Mouse (Mus musculus) kidney, embryonic 16.5 days (tissue): ENCODE data around the gene Gm11549. TPM values are rescaled to one million over a fixed set of nuclear protein-coding genes. Genes with fewer than 3 reads are reported as not detected.

Source experiments
- ATAC-seq: fragments of 200-750 bp; cut with Nextera tagmentation; 2 replicates; pipeline ENCODE4 v1.8.0; 2017; ENCODE audit warnings: moderate TSS enrichment; ENCODE audit not compliant: low FRiP score, low TSS enrichment
- H3K27ac ChIP-seq: fragments of 300-500 bp; sonication (generic); 2 replicates; pipeline ENCODE4 v1.5.1; 2014; ENCODE audit warnings: low read length
- H3K27me3 ChIP-seq: fragments of 300-500 bp; sonication (generic); 2 replicates; pipeline ENCODE4 v1.6.1; 2014; ENCODE audit warnings: low read length, control low read depth, mixed read lengths; ENCODE audit not compliant: insufficient read depth
- H3K36me3 ChIP-seq: fragments of 300-500 bp; sonication (generic); 2 replicates; pipeline ENCODE4 v1.6.1; 2014; ENCODE audit warnings: low read length, control low read depth, mixed read lengths; ENCODE audit not compliant: insufficient read depth
- H3K4me1 ChIP-seq: fragments of 300-500 bp; sonication (generic); 2 replicates; pipeline ENCODE4 v1.6.1; 2014; ENCODE audit warnings: low read length, control low read depth, mixed read lengths; ENCODE audit not compliant: insufficient read depth
- H3K4me2 ChIP-seq: fragments of 300-500 bp; sonication (generic); replicated peaks from 2 replicates; pipeline ENCODE4 v1.6.1; 2014; ENCODE audit warnings: low read depth, low read length
- H3K4me3 ChIP-seq: fragments of 300-500 bp; sonication (generic); 2 replicates; pipeline ENCODE4 v1.5.1; 2014; ENCODE audit warnings: mild to moderate bottlenecking, low read length
- H3K9ac ChIP-seq: fragments of 300-500 bp; sonication (generic); replicated peaks from 2 replicates; pipeline ENCODE4 v1.6.1; 2014; ENCODE audit warnings: low read length
- H3K9me3 ChIP-seq: fragments of 300-500 bp; sonication (generic); 2 replicates; pipeline ENCODE4 v1.6.1; 2016; ENCODE audit warnings: low read length, control low read depth
- WGBS: fragments of 180-500 bp; shearing (Covaris S2); extraction: QIAGEN DNeasy Blood & Tissue Kit; methylation state at CpG from one replicate; pipeline ENCODE4 v1.1.7; 2014; 5-methylcytosine and 5-hydroxymethylcytosine counted together
- polyA plus RNA-seq: library from polyadenylated mRNA; unstranded; fragments of >200 nt; fragmentation: Nextera tagmentation; extraction: Ambion mirVana; gene quantifications from 2 replicates; pipeline ENCODE4 v1.2.1, GENCODE M21; 2015

The Gm11549 gene
- polyA plus RNA-seq, 1 experiment from 2014 or later: not detected

- no peaks in the 10 kb centered on the region for H3K36me3 ChIP-seq
- H3K9ac ChIP-seq: no peak overlapping the region
- no peaks in the 10 kb centered on the region for H3K27me3 ChIP-seq
- no peaks in the 10 kb centered on the region for H3K9me3 ChIP-seq
- ATAC-seq: no peak
- no peaks in the 10 kb centered on the region for H3K4me1 ChIP-seq
- H3K27ac ChIP-seq: no peak overlapping the region
- no peak overlapping the region for H3K4me3 ChIP-seq
- no peak overlapping the region for H3K4me2 ChIP-seq
- 92% methylated on average over 2 of the region's 2 CpGs for WGBS
These were observed 19.8 kb upstream of the Gm11549 start for GRCm38 (mm10) chr3:36541399-36541798.

GRCm38 (mm10) chr3:36540756-36541155 is 19.1 kb upstream of the Gm11549 start:
- H3K27me3 ChIP-seq: no peaks in the 10 kb centered on the region
- 64% methylated on average over 2 of the region's 2 CpGs for WGBS
- no peak overlapping the region for H3K9ac ChIP-seq
- no peaks in the 10 kb centered on the region for H3K4me1 ChIP-seq
- no peak for ATAC-seq
- no peak overlapping the region for H3K4me3 ChIP-seq
- no peaks in the 10 kb centered on the region for H3K36me3 ChIP-seq
- no peak overlapping the region for H3K4me2 ChIP-seq
- H3K27ac ChIP-seq: no peak overlapping the region
- H3K9me3 ChIP-seq: no peaks in the 10 kb centered on the region

GRCm38 (mm10) chr3:36537701-36538470 is 16.3 kb upstream of the Gm11549 start:
- no peaks in the 10 kb centered on the region for H3K27me3 ChIP-seq
- H3K36me3 ChIP-seq: no peaks in the 10 kb centered on the region
- no peaks in the 10 kb centered on the region for H3K9me3 ChIP-seq
- WGBS: 76% methylated on average over 4 of the region's 4 CpGs
- no peak overlapping the region for H3K4me2 ChIP-seq
- ATAC-seq: no peak
- no peak overlapping the region for H3K4me3 ChIP-seq
- H3K27ac ChIP-seq: no peak overlapping the region
- H3K9ac ChIP-seq: no peak overlapping the region
- H3K4me1 ChIP-seq: no peaks in the 10 kb centered on the region

GRCm38 (mm10) chr3:36536041-36536440 is 14.4 kb upstream of the Gm11549 start:
- Histone ChIP-seq H3K27ac (no peak overlapping the region), H3K27me3 (peaks cover 5% of the 10 kb centered on the region; the same call in 1 of the 2 replicates), H3K4me2 (no peak overlapping the region), H3K9me3 (no peaks in the 10 kb centered on the region), H3K9ac (no peak overlapping the region), H3K4me3 (no peak overlapping the region), H3K36me3 (no peaks in the 10 kb centered on the region), H3K4me1 (peaks cover 5% of the 10 kb centered on the region; the same call in 1 of the 2 replicates)
- WGBS: 78% methylated on average over 12 of the region's 12 CpGs
- ATAC-seq: no peak

- Histone ChIP-seq H3K4me1 (peaks cover 5% of the 10 kb centered on the region; the same call in 1 of the 2 replicates), H3K9ac (no peak overlapping the region), H3K4me3 (no peak overlapping the region), H3K9me3 (no peaks in the 10 kb centered on the region), H3K27ac (no peak overlapping the region), H3K27me3 (peaks cover 12% of the 10 kb centered on the region; the same call in 1 of the 2 replicates), H3K4me2 (no peak overlapping the region), H3K36me3 (no peaks in the 10 kb centered on the region)
- ATAC-seq: no peak
- WGBS: 4% methylated on average over 1 of the region's 1 CpGs
These were observed 11.6 kb upstream of the Gm11549 start for GRCm38 (mm10) chr3:36533201-36533672.

- Histone ChIP-seq H3K36me3 (no peaks in the 10 kb centered on the region), H3K4me2 (no peak overlapping the region), H3K9ac (no peak overlapping the region), H3K27ac (no peak overlapping the region), H3K4me1 (peaks cover 5% of the 10 kb centered on the region; the same call in 1 of the 2 replicates), H3K9me3 (no peaks in the 10 kb centered on the region), H3K27me3 (peaks cover 12% of the 10 kb centered on the region; the same call in 1 of the 2 replicates), H3K4me3 (no peak overlapping the region)
- WGBS: 47% methylated on average over 7 of the region's 7 CpGs
- no peak for ATAC-seq
These were observed 11.1 kb upstream of the Gm11549 start for GRCm38 (mm10) chr3:36532738-36533137.

- Histone ChIP-seq H3K27me3 (peaks cover 12% of the 10 kb centered on the region; the same call in 1 of the 2 replicates), H3K4me1 (peaks cover 5% of the 10 kb centered on the region; the same call in 1 of the 2 replicates), H3K9me3 (no peaks in the 10 kb centered on the region), H3K4me2 (peak overlapping the region; percentile 58), H3K36me3 (no peaks in the 10 kb centered on the region), H3K27ac (no peak overlapping the region), H3K4me3 (peak overlapping the region; percentile 45), H3K9ac (peak overlapping the region; percentile 56)
- no peak for ATAC-seq
- WGBS: 6% methylated on average over 18 of the region's 18 CpGs
These were observed 10.4 kb upstream of the Gm11549 start for GRCm38 (mm10) chr3:36531979-36532542.

GRCm38 (mm10) chr3:36531242-36531641 is 9.6 kb upstream of the Gm11549 start:
- Histone ChIP-seq H3K4me2 (no peak overlapping the region), H3K4me3 (no peak overlapping the region), H3K9me3 (no peaks in the 10 kb centered on the region), H3K27me3 (peaks cover 12% of the 10 kb centered on the region; the same call in 1 of the 2 replicates), H3K27ac (no peak overlapping the region), H3K36me3 (no peaks in the 10 kb centered on the region), H3K4me1 (peaks cover 5% of the 10 kb centered on the region; the same call in 1 of the 2 replicates), H3K9ac (no peak overlapping the region)
- no peak for ATAC-seq
- WGBS: 33% methylated on average over 2 of the region's 2 CpGs

- no peak for ATAC-seq
- WGBS: 83% methylated on average over 5 of the region's 5 CpGs
- H3K27ac ChIP-seq: no peak overlapping the region
These were observed 9.2 kb upstream of the Gm11549 start for GRCm38 (mm10) chr3:36530781-36531180.

GRCm38 (mm10) chr3:36530345-36530744 is 8.7 kb upstream of the Gm11549 start:
- ATAC-seq: no peak
- H3K4me1 ChIP-seq: peaks cover 5% of the 10 kb centered on the region; the same call in 1 of the 2 replicates
- WGBS: 70% methylated on average over 6 of the region's 6 CpGs
- no peak overlapping the region for H3K4me3 ChIP-seq
- no peaks in the 10 kb centered on the region for H3K9me3 ChIP-seq
- H3K9ac ChIP-seq: no peak overlapping the region
- no peak overlapping the region for H3K27ac ChIP-seq
- peaks cover 12% of the 10 kb centered on the region; the same call in 1 of the 2 replicates for H3K27me3 ChIP-seq
- H3K4me2 ChIP-seq: no peak overlapping the region
- no peaks in the 10 kb centered on the region for H3K36me3 ChIP-seq

More at GRCm38 (mm10) chr3:36530781-36531180, 9.2 kb upstream of the Gm11549 start:
- no peaks in the 10 kb centered on the region for H3K36me3 ChIP-seq
- H3K4me3 ChIP-seq: no peak overlapping the region
- peaks cover 12% of the 10 kb centered on the region; the same call in 1 of the 2 replicates for H3K27me3 ChIP-seq
- H3K4me1 ChIP-seq: peaks cover 5% of the 10 kb centered on the region; the same call in 1 of the 2 replicates
- H3K4me2 ChIP-seq: no peak overlapping the region
- H3K9ac ChIP-seq: no peak overlapping the region
- no peaks in the 10 kb centered on the region for H3K9me3 ChIP-seq
